Mouse (Mus musculus) neutrophil, adult 83 days (primary cell): ENCODE results near the gene Olfr132. TPM values are rescaled to one million over a fixed set of nuclear protein-coding genes. Genes with fewer than 3 reads are reported as not detected.

Experiments used
- total RNA-seq, 2 experiments: library from RNA; stranded (reverse); gene quantifications; one replicate each; pipeline ENCODE4 v1.2.4; 2023

Olfr132 gene
- total RNA-seq: not detected

GRCm38 (mm10) chr17:38134426-38134825 is at the start of gene Olfr132:
Olfr132 (minus strand) TSS chr17:38134526.

DNA sequence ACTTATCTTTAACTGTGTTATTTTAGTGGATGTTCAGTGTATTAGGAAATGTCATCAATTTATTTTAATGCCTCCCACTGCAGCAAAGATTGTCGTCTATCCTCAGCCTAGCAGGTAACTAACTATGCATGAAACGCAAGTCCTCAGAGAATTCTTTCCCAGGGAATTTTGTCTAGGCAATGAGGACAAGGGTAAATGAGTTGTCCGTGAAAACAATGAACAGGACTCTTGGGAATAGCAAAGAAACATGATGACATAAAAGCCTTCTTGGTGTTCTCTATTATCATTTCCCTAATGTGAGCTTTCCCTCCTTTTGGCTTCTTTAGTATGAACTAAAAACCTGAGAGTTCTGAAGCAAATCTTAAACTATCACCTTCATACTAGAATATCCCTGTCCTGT is 36.8 kb upstream of the Olfr132 start, which contains the start of gene Olfr134:
TSS of gene Olfr134 (plus strand) at position 301 of the 400 bp plus-strand sequence.

GRCm38 (mm10) chr17:38144981-38145380 is 10.7 kb upstream of the Olfr132 start, which contains the start of gene Olfr133:
Olfr133 (plus strand) TSS chr17:38145281.

DNA sequence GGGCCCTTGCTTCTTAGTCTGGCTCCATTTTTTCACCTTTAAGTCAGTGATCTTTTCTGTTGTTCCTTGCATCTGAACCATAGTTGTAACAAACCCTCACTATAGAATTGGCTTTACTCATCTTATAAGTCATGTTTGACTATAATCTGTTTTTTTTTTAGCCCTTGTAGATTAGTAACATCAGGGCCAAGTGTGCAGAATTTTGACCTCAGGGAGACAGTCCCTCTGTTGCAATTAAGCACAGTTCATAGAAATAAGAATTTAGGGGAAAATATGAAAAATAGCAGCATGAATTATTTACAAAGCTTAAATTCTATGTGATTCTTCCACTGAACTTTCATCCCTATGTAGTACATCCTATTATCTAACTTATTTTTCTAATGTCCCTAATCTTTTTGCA is 45.7 kb downstream of the Olfr132 start, which contains the start of gene Olfr131:
TSS of gene Olfr131 (minus strand) at position 101 of the 400 bp plus-strand sequence.

Other genes starting within 250 kb of the Olfr132 start
- gene Olfr127, start 234.1 kb downstream of the Olfr132 start, total RNA-seq: not detected
- not detected for gene Olfr128, start 214.0 kb downstream of the Olfr132 start, total RNA-seq
- not detected for gene Olfr761, start 181.4 kb downstream of the Olfr132 start, total RNA-seq
- gene Olfr129, start 74.4 kb downstream of the Olfr132 start, total RNA-seq: not detected
- not detected for gene Olfr130, start 70.6 kb downstream of the Olfr132 start, total RNA-seq
- gene Olfr131, start 45.8 kb downstream of the Olfr132 start, total RNA-seq: not detected
- not detected for gene Olfr133, start 10.8 kb upstream of the Olfr132 start, total RNA-seq
- gene Olfr134, start 36.9 kb upstream of the Olfr132 start, total RNA-seq: not detected
- gene Olfr135, start 69.8 kb upstream of the Olfr132 start, total RNA-seq: not detected
- gene Olfr138, start 126.5 kb upstream of the Olfr132 start, total RNA-seq: not detected
- not detected for gene Olfr137, start 173.0 kb upstream of the Olfr132 start, total RNA-seq
- not detected for gene Olfr136, start 195.3 kb upstream of the Olfr132 start, total RNA-seq